Comparison of ENCODE assay signal across 32 mouse cellular contexts in the genomic region with DNA sequence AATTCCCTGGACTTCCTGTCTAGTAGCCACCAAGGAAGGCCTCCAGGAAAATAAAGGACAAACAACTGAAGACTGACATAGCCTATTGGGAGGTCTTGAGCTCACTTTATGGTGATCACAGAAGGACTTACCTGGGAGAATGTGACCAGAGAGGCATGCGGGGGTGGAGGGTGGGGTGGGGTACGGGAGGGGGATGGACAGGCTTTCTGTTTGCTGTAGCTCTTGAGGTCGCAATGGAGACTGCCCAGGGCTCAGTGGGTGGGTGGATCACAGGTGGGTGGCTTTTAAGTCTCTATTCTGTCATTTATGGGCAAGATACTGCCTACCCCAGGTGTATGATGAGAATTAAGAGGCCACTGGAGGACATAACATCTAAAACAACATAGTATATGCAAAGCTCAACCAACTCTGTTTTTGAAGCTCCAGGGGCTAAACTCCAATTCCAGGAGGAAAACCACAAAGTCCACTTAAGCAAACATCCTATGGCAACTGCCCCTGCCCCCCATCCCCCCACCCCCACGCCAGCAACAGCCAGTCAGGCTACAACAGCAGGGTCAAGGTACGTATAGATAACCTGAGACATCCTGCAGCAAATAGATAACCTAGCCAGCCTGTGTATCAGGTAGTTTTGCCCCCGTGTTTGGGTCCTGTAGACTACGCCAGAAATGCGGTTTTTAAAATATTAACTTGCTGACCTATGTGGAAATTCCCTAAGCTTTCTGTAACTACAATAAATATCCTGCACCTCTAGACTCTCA. TPM values are rescaled to one million over a fixed set of nuclear protein-coding genes. Genes with fewer than 3 reads are reported as not detected.
DNase-seq lines count a peak whose midpoint lies in the region; ATAC-seq and TF ChIP-seq lines count a peak whose summit lies in the region.
"Had no signal": no experiment of that assay in that cellular context is flagged by ENCODE, and none has a peak within 500 bp of the region (broad histone marks: within the 10 kb centered on the region; RNA-seq: fewer than 3 reads in every experiment).

No protein-coding gene starts in this region.

- 0 out of 2 replicates have a peak, but pooled peaks cover 2% of the 10 kb centered on the region for H3K27me3 ChIP-seq in intestine, embryonic 14.5 days (replicated peaks; ENCODE audit: control insufficient read depth, insufficient read depth, low read length)
- no peaks in the 10 kb centered on the region for H3K27me3 ChIP-seq in intestine, postnatal 0 days (replicated peaks; ENCODE audit: control insufficient read depth, insufficient read depth, low read length)
- 0 out of 2 replicates have a peak, but pooled peaks cover 2% of the 10 kb centered on the region for H3K27me3 ChIP-seq in liver, embryonic 13.5 days
- H3K27me3 ChIP-seq in forebrain, postnatal 0 days (ENCODE audit: insufficient read depth, low read length): no peaks in the 10 kb centered on the region
- H3K27me3 ChIP-seq in midbrain, embryonic 15.5 days (replicated peaks): no peaks in the 10 kb centered on the region
- H3K27me3 ChIP-seq: embryonic facial prominence, embryonic 15.5 days; forebrain, embryonic 12.5 days; hindbrain, embryonic 13.5 days; limb, embryonic 13.5 days; neural tube, embryonic 12.5 days had no signal

- no peaks in the 10 kb centered on the region for H3K4me1 ChIP-seq in intestine, embryonic 14.5 days (replicated peaks; ENCODE audit: control insufficient read depth, insufficient read depth, low read length)
- no peaks in the 10 kb centered on the region for H3K4me1 ChIP-seq in intestine, postnatal 0 days (replicated peaks; ENCODE audit: control insufficient read depth, insufficient read depth, low read length)
- peaks cover 28% of the 10 kb centered on the region for H3K4me1 ChIP-seq in liver, embryonic 13.5 days (replicated peaks)
- no peaks in the 10 kb centered on the region for H3K4me1 ChIP-seq in forebrain, postnatal 0 days (ENCODE audit: insufficient read depth)
- no peaks in the 10 kb centered on the region for H3K4me1 ChIP-seq in midbrain, embryonic 15.5 days
- H3K4me1 ChIP-seq: embryonic facial prominence, embryonic 15.5 days; forebrain, embryonic 12.5 days; hindbrain, embryonic 13.5 days; limb, embryonic 13.5 days; neural tube, embryonic 12.5 days had no signal

- peak; percentile 41 for DNase-seq in intestine, embryonic 14.5 days (ENCODE audit: low spot score)
- DNase-seq in liver, embryonic 13.5 days: peak; percentile 18
- DNase-seq in forebrain, postnatal 0 days: no peak
- DNase-seq: adrenal gland, adult 8-10 months; cerebellum, adult 8-10 months; cerebellum, postnatal 25 days; gastrocnemius, postnatal 14 days; heart, postnatal 36 days; kidney, adult 2 months; kidney, postnatal 36 days; lung, adult 2 months; lung, postnatal 10 days; thymus, adult 18-20 months; thymus, postnatal 4 days had no signal

- no peaks in the 10 kb centered on the region for H3K9me3 ChIP-seq in intestine, embryonic 14.5 days (ENCODE audit: control insufficient read depth, low read length)
- H3K9me3 ChIP-seq in intestine, postnatal 0 days (ENCODE audit: control insufficient read depth): no peaks in the 10 kb centered on the region
- H3K9me3 ChIP-seq in liver, embryonic 13.5 days (replicated peaks): no peaks in the 10 kb centered on the region
- H3K9me3 ChIP-seq in forebrain, postnatal 0 days (ENCODE audit: low read length): no peaks in the 10 kb centered on the region
- no peaks in the 10 kb centered on the region for H3K9me3 ChIP-seq in midbrain, embryonic 15.5 days
- H3K9me3 ChIP-seq: embryonic facial prominence, embryonic 10.5 days; embryonic facial prominence, embryonic 15.5 days; forebrain, embryonic 12.5 days; hindbrain, embryonic 13.5 days; limb, embryonic 13.5 days; neural tube, embryonic 12.5 days had no signal

- no peak overlapping the region for H3K4me2 ChIP-seq in intestine, embryonic 14.5 days (ENCODE audit: low read length)
- no peak overlapping the region; the same call in 1 of the 2 replicates for H3K4me2 ChIP-seq in intestine, postnatal 0 days (replicated peaks; ENCODE audit: low read depth)
- H3K4me2 ChIP-seq in liver, embryonic 13.5 days: peak overlapping the region; percentile 26; the same call in 1 of the 2 replicates
- no peak overlapping the region for H3K4me2 ChIP-seq in forebrain, postnatal 0 days (ENCODE audit: low read depth)
- H3K4me2 ChIP-seq in midbrain, embryonic 15.5 days: no peak overlapping the region
- H3K4me2 ChIP-seq: embryonic facial prominence, embryonic 15.5 days; forebrain, embryonic 12.5 days; heart, embryonic 11.5 days; hindbrain, embryonic 13.5 days; limb, embryonic 13.5 days; neural tube, embryonic 12.5 days had no signal

- H3K4me3 ChIP-seq in intestine, embryonic 14.5 days (ENCODE audit: low read depth, low read length): no peak overlapping the region
- H3K4me3 ChIP-seq in intestine, postnatal 0 days (ENCODE audit: low read depth, low read length): no peak overlapping the region
- H3K4me3 ChIP-seq in liver, embryonic 13.5 days (replicated peaks): no peak overlapping the region
- H3K4me3 ChIP-seq in forebrain, postnatal 0 days (ENCODE audit: low read depth, low read length): no peak overlapping the region
- H3K4me3 ChIP-seq in midbrain, embryonic 15.5 days: no peak overlapping the region
- H3K4me3 ChIP-seq: embryonic facial prominence, embryonic 10.5 days; embryonic facial prominence, embryonic 15.5 days; forebrain, embryonic 12.5 days; hindbrain, embryonic 13.5 days; layer of hippocampus, adult 2 months; left cerebral cortex, adult 2 months; limb, embryonic 13.5 days; myocyte; neural tube, embryonic 12.5 days had no signal

- ATAC-seq in intestine, embryonic 14.5 days (replicated peaks; ENCODE audit: low FRiP score, low TSS enrichment, low read depth): no peak
- ATAC-seq in intestine, postnatal 0 days: peak; percentile 63
- ATAC-seq in liver, embryonic 13.5 days (ENCODE audit: low read depth): peak; percentile 76
- 0 out of 2 replicates have a peak, but pooled peaks have one; percentile 18 for ATAC-seq in megakaryocyte-erythroid progenitor cell, adult 5-6 weeks (replicated peaks; ENCODE audit: low FRiP score, low TSS enrichment, poor library complexity, severe bottlenecking)
- no peak for ATAC-seq in monocyte, adult 5-6 weeks (replicated peaks; ENCODE audit: insufficient number of reproducible peaks, low FRiP score, low TSS enrichment, poor library complexity, severe bottlenecking)
- no peak for ATAC-seq in forebrain, postnatal 0 days
- ATAC-seq in midbrain, embryonic 15.5 days (replicated peaks): no peak
- ATAC-seq: activated CD4-positive, CD25-positive, alpha-beta regulatory T cell, adult 4 months; CD4-positive, CD25-positive, alpha-beta regulatory T cell, adult 4 months; midbrain, embryonic 16.5 days had no signal

- no peak overlapping the region for H3K27ac ChIP-seq in intestine, embryonic 14.5 days (ENCODE audit: low read depth)
- H3K27ac ChIP-seq in intestine, postnatal 0 days (ENCODE audit: low read depth, low read length): peak overlapping the region; percentile 65
- peak overlapping the region; percentile 77 for H3K27ac ChIP-seq in liver, embryonic 13.5 days
- no peak overlapping the region for H3K27ac ChIP-seq in forebrain, postnatal 0 days (ENCODE audit: low read depth, low read length)
- H3K27ac ChIP-seq in midbrain, embryonic 15.5 days: no peak overlapping the region
- H3K27ac ChIP-seq: embryonic facial prominence, embryonic 10.5 days; embryonic facial prominence, embryonic 15.5 days; forebrain, embryonic 12.5 days; hindbrain, embryonic 13.5 days; layer of hippocampus, adult 2 months; left cerebral cortex, adult 2 months; limb, embryonic 13.5 days; macrophage; neural tube, embryonic 12.5 days had no signal

- no peak for TF ChIP-seq CTCF in intestine, postnatal 0 days (IDR thresholded peaks at IDR 0.05; ENCODE audit: low read depth)
- TF ChIP-seq CTCF in forebrain, postnatal 0 days (IDR thresholded peaks at IDR 0.05; ENCODE audit: low read depth): no peak

- no peaks in the 10 kb centered on the region for H3K36me3 ChIP-seq in intestine, embryonic 14.5 days (ENCODE audit: control insufficient read depth, insufficient read depth, low read length)
- no peaks in the 10 kb centered on the region for H3K36me3 ChIP-seq in intestine, postnatal 0 days (ENCODE audit: control insufficient read depth, insufficient read depth)
- no peaks in the 10 kb centered on the region for H3K36me3 ChIP-seq in liver, embryonic 13.5 days
- no peaks in the 10 kb centered on the region for H3K36me3 ChIP-seq in forebrain, postnatal 0 days (ENCODE audit: insufficient read depth)
- no peaks in the 10 kb centered on the region for H3K36me3 ChIP-seq in midbrain, embryonic 15.5 days (replicated peaks)
- H3K36me3 ChIP-seq: embryonic facial prominence, embryonic 10.5 days; embryonic facial prominence, embryonic 15.5 days; forebrain, embryonic 12.5 days; hindbrain, embryonic 13.5 days; limb, embryonic 13.5 days; neural tube, embryonic 12.5 days had no signal

- WGBS in intestine, embryonic 14.5 days: 70% methylated on average over 8 of the region's 8 CpGs
- WGBS in intestine, postnatal 0 days: 44% methylated on average over 8 of the region's 8 CpGs
- 35% methylated on average over 8 of the region's 8 CpGs for WGBS in liver, embryonic 13.5 days (ENCODE audit: insufficient replicate concordance)
- 82% methylated on average over 8 of the region's 8 CpGs for WGBS in forebrain, postnatal 0 days
- WGBS in midbrain, embryonic 15.5 days: 79% methylated on average over 8 of the region's 8 CpGs

- no peak overlapping the region for H3K9ac ChIP-seq in intestine, embryonic 14.5 days (ENCODE audit: low read length)
- H3K9ac ChIP-seq in intestine, postnatal 0 days (ENCODE audit: low read depth, low read length): no peak overlapping the region
- no peak overlapping the region; the same call in 1 of the 2 replicates for H3K9ac ChIP-seq in liver, embryonic 13.5 days
- no peak overlapping the region for H3K9ac ChIP-seq in forebrain, postnatal 0 days
- no peak overlapping the region for H3K9ac ChIP-seq in midbrain, embryonic 15.5 days
- H3K9ac ChIP-seq: embryonic facial prominence, embryonic 15.5 days; forebrain, embryonic 12.5 days; hindbrain, embryonic 13.5 days; limb, embryonic 13.5 days; neural tube, embryonic 12.5 days had no signal

RNA-seq across cellular contexts. Expression of a gene that starts 10.4 kb away (rescaled TPM):
- polyA plus RNA-seq in intestine, embryonic 14.5 days (2014; fragmentation: Nextera tagmentation; extraction: Ambion mirVana): 12.6 and 14.9 TPM in 2 replicates
- polyA plus RNA-seq in intestine, postnatal 0 days (2015; fragmentation: Nextera tagmentation; extraction: Ambion mirVana): 11.4 and 14.6 TPM in 2 replicates
- polyA plus RNA-seq in liver, embryonic 13.5 days (2015; fragmentation: Nextera tagmentation; extraction: Ambion mirVana): 13.3 and 15.2 TPM in 2 replicates
- total RNA-seq in megakaryocyte-erythroid progenitor cell, adult 5-6 weeks (2014; fragmentation: Nextera tagmentation): 22.3 and 26.3 TPM in 2 replicates
- total RNA-seq in megakaryocyte-erythroid progenitor cell, adult 5-6 weeks (2017): 12.7 and 13.7 TPM in 2 replicates
- total RNA-seq in monocyte, adult 5-6 weeks (2017): 2.5 to 6.9 TPM (median 6.1 TPM) in 3 replicates
- 8.1 and 15.5 TPM in 2 replicates for total RNA-seq in forebrain, postnatal 0 days (2014; rRNA removed)
- polyA plus RNA-seq in forebrain, postnatal 0 days (2015; fragmentation: Nextera tagmentation; extraction: Ambion mirVana): 9.0 and 13.3 TPM in 2 replicates
- 19.4 and 21.9 TPM in 2 replicates for polyA plus RNA-seq in midbrain, embryonic 15.5 days (2015; fragmentation: Nextera tagmentation; extraction: Ambion mirVana)

RNA-seq across cellular contexts. Expression of a gene that starts 50.1 kb away (rescaled TPM):
- polyA plus RNA-seq in intestine, embryonic 14.5 days (2014; fragmentation: Nextera tagmentation; extraction: Ambion mirVana): 15.7 and 16.6 TPM in 2 replicates
- polyA plus RNA-seq in intestine, postnatal 0 days (2015; fragmentation: Nextera tagmentation; extraction: Ambion mirVana): 8.4 and 9.0 TPM in 2 replicates
- polyA plus RNA-seq in liver, embryonic 13.5 days (2015; fragmentation: Nextera tagmentation; extraction: Ambion mirVana): 5.1 and 5.4 TPM in 2 replicates
- total RNA-seq in megakaryocyte-erythroid progenitor cell, adult 5-6 weeks (2014; fragmentation: Nextera tagmentation): 15.4 and 23.5 TPM in 2 replicates
- 7.6 and 18.7 TPM in 2 replicates for total RNA-seq in megakaryocyte-erythroid progenitor cell, adult 5-6 weeks (2017)
- total RNA-seq in monocyte, adult 5-6 weeks (2017): 14.2 to 22.2 TPM (median 16.0 TPM) in 3 replicates
- total RNA-seq in forebrain, postnatal 0 days (2014; rRNA removed): 10.5 and 18.4 TPM in 2 replicates
- 6.0 and 9.6 TPM in 2 replicates for polyA plus RNA-seq in forebrain, postnatal 0 days (2015; fragmentation: Nextera tagmentation; extraction: Ambion mirVana)
- polyA plus RNA-seq in midbrain, embryonic 15.5 days (2015; fragmentation: Nextera tagmentation; extraction: Ambion mirVana): 7.6 and 9.6 TPM in 2 replicates

Comparison
In these comparisons a context has a peak if more than half of its experiments do, and no peak if none do; other contexts are left out.
1. ATAC-seq: peak in intestine, postnatal 0 days (single experiment), liver, embryonic 13.5 days (single experiment) and megakaryocyte-erythroid progenitor cell, adult 5-6 weeks (single experiment); none in intestine, embryonic 14.5 days (single experiment), monocyte, adult 5-6 weeks (single experiment), forebrain, postnatal 0 days (single experiment) and midbrain, embryonic 15.5 days (single experiment).
2. H3K27ac ChIP-seq: peak in intestine, postnatal 0 days (single experiment) and liver, embryonic 13.5 days (single experiment); none in intestine, embryonic 14.5 days (single experiment), forebrain, postnatal 0 days (single experiment) and midbrain, embryonic 15.5 days (single experiment).